ENCODE assay signal across 1 mouse cellular context in the genomic region with DNA sequence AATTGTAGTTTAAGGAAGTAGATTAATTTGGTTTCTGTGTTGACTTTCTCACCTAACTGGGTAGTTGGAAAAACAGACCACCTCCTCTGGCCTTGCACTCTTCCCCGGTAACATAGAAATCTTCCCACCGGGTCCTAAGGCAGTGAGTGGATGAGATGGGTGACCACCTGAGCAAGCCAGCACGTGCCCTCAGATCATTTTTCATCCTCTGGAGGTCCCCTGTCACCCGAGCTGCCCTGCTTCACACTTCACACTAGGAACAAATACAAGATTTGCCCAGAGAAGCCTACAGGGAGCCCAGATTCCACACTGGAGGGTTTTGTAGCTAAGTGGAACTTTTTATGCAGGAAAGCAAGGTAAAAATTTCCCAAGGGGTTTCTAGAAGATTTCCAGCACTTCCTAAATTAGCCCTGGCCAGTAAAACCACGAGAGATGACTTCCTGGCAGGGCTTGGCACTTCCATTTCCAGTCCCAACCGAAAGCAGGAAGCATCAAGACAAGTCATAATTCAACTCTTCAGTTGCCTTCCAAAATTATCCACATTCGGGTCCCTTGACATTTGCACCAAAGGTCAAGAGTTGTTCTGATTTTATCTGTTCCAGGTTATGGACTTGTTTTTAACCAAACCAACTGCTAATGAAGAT.
TF ChIP-seq lines count a peak whose summit lies in the region.

No protein-coding gene starts in this region.

TF ChIP-seq in CH12.LX, 34 proteins besides CTCF, POLR2A, EP300 and RAD21 (continued from another document):
- TF ChIP-seq JUN (IDR thresholded peaks at IDR 0.05; ENCODE audit: insufficient read depth, low read depth, low read length): peak; percentile 34; the same call in 1 of the 2 replicates
- TF ChIP-seq MAZ (IDR thresholded peaks at IDR 0.05; ENCODE audit: low read depth, low read length): no peak
- TF ChIP-seq MAX (IDR thresholded peaks at IDR 0.05; ENCODE audit: low read length): peak; percentile 31; the same call in 1 of the 2 replicates
- TF ChIP-seq USF1 (IDR thresholded peaks at IDR 0.05; ENCODE audit: low read depth, low read length): no peak
- peak; percentile 36; the same call in 1 of the 2 replicates for TF ChIP-seq ETS1 (conservative IDR thresholded peaks at IDR 0.05; ENCODE audit: low read depth, low read length)
- 0 out of 2 replicates have a peak, but pooled peaks have one; percentile 30 for TF ChIP-seq CHD2 (IDR thresholded peaks at IDR 0.05; ENCODE audit: low read length)
- no peak for TF ChIP-seq NRF1 (IDR thresholded peaks at IDR 0.05; ENCODE audit: low read depth, low read length)
- TF ChIP-seq MXI1 (IDR thresholded peaks at IDR 0.05; ENCODE audit: low read depth, low read length): peak; percentile 52; the same call in 1 of the 2 replicates
- TF ChIP-seq JUND (conservative IDR thresholded peaks at IDR 0.05; ENCODE audit: low read depth, low read length): 0 out of 2 replicates have a peak, but pooled peaks have one; percentile 28
- TF ChIP-seq TCF12 (IDR thresholded peaks at IDR 0.05; ENCODE audit: low read depth, low read length): no peak
- no peak for TF ChIP-seq E2F4 (IDR thresholded peaks at IDR 0.05; ENCODE audit: insufficient replicate concordance, low read depth, low read length)
